Mouse (Mus musculus) brain, embryonic 14.5 days (tissue): ENCODE measurements at regions not wholly inside any gene's neighbourhood (a gene's known extent, or its start where the extent isn't known, plus 50 kb on each side); places are given as distances from the start of the nearest gene placed in this dataset.
A peak's percentile ranks its signal among the peaks of the same experiment; 100 is the strongest.

Experiments used
- DNase-seq: peaks from one replicate; pipeline ENCODE4 v3.0.0-alpha.2; 2011; ENCODE audit warnings: low read depth
- CTCF ChIP-seq: fragments of 200-500 bp; IDR thresholded peaks from 2 replicates; pipeline ENCODE4 v1.5.1; 2012; ENCODE audit warnings: inconsistent platforms, mild to moderate bottlenecking, moderate library complexity, borderline replicate concordance; ENCODE audit not compliant: insufficient read depth, insufficient read length; ENCODE audit errors: extremely low read depth
- POLR2A ChIP-seq: fragments of 200-500 bp; IDR thresholded peaks from 2 replicates; pipeline ENCODE4 v1.6.1; 2012; ENCODE audit warnings: mild to moderate bottlenecking, inconsistent platforms, borderline replicate concordance; ENCODE audit not compliant: poor library complexity, insufficient read depth, insufficient read length, severe bottlenecking; ENCODE audit errors: extremely low read depth

GRCm38 (mm10) chr13:112223616-112224015, 64.6 kb upstream of the Ankrd55 start:
- TF ChIP-seq POLR2A (no peak), CTCF (no peak)
- no peak for DNase-seq

- TF ChIP-seq POLR2A: no peak
- TF ChIP-seq CTCF: no peak
- DNase-seq: no peak
Measured at GRCm38 (mm10) chr13:112227766-112228165, 60.5 kb upstream of the Ankrd55 start.

GRCm38 (mm10) chr13:112228846-112229245, 59.4 kb upstream of the Ankrd55 start:
- TF ChIP-seq POLR2A (no peak), CTCF (no peak)
- no peak for DNase-seq

- TF ChIP-seq POLR2A: no peak
- DNase-seq: no peak
Measured at GRCm38 (mm10) chr13:112230176-112230575, 58.1 kb upstream of the Ankrd55 start.

- TF ChIP-seq CTCF: no peak
- no peak for TF ChIP-seq POLR2A
- DNase-seq: no peak
Measured at GRCm38 (mm10) chr13:112234695-112235094, 53.6 kb upstream of the Ankrd55 start.

- peak; percentile 52 for DNase-seq
- TF ChIP-seq CTCF (no peak), POLR2A (no peak)
Measured at GRCm38 (mm10) chr13:112236956-112237355, 51.3 kb upstream of the Ankrd55 start.

- no peak for DNase-seq
- TF ChIP-seq POLR2A (no peak), CTCF (no peak)
Measured at GRCm38 (mm10) chr13:112237377-112237776, 50.9 kb upstream of the Ankrd55 start.

GRCm38 (mm10) chr13:112237917-112238316, 50.3 kb upstream of the Ankrd55 start:
- no peak for DNase-seq
- TF ChIP-seq POLR2A: no peak
- TF ChIP-seq CTCF: no peak
